Mouse (Mus musculus): ENCODE data around the gene Capza1. TPM values are rescaled to one million over a fixed set of nuclear protein-coding genes. Genes with fewer than 3 reads are reported as not detected.

Gene Capza1
- polyA plus RNA-seq, 1 experiment from 2014 or later: 201 TPM

DNA sequence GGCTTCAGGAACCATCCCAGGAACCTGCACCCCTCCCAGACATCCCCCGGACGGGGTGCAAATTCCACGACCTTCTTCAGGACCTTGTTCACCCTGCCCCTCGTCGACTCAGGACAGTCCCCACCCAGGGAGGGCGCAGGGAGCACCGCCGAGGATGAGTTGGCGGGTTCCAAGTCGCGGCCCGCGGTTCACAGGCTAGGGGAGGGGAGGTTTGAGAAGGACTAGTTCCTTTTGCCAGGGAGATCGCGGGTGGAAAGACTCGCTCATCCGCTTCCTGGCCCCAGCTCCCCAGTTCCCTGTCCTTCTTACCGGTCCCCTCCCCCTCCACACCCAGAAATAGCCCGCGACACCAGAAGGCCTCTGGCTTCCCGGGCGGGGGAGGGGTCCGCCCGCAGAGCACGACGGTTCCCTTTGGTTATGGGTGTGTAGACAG, 82.8 kb downstream of the Capza1 start, which contains the start of gene Fam19a3:
Gene Fam19a3, minus strand, starts transcription at position 370 of the 433 bp plus-strand sequence.
- ATAC-seq (ENCODE audit: low FRiP score): 0 out of 2 replicates have a peak, but pooled peaks have one; percentile 14
- Histone ChIP-seq H3K9ac (peak within 1 kb of the TSS; percentile 61), H3K4me2 (replicated peaks) (peak within 1 kb of the TSS; percentile 82), H3K27me3 (peaks cover 98% of the 10 kb centered on the region), H3K4me3 (peak within 1 kb of the TSS; percentile 40), H3K4me1 (peaks cover 24% of the 10 kb centered on the region), H3K36me3 (no peaks in the 10 kb centered on the region), H3K9me3 (replicated peaks) (no peaks in the 10 kb centered on the region), H3K27ac (no peak within 1 kb of the TSS)
- WGBS: under 1% methylated on average over 26 of the region's 26 CpGs

DNA sequence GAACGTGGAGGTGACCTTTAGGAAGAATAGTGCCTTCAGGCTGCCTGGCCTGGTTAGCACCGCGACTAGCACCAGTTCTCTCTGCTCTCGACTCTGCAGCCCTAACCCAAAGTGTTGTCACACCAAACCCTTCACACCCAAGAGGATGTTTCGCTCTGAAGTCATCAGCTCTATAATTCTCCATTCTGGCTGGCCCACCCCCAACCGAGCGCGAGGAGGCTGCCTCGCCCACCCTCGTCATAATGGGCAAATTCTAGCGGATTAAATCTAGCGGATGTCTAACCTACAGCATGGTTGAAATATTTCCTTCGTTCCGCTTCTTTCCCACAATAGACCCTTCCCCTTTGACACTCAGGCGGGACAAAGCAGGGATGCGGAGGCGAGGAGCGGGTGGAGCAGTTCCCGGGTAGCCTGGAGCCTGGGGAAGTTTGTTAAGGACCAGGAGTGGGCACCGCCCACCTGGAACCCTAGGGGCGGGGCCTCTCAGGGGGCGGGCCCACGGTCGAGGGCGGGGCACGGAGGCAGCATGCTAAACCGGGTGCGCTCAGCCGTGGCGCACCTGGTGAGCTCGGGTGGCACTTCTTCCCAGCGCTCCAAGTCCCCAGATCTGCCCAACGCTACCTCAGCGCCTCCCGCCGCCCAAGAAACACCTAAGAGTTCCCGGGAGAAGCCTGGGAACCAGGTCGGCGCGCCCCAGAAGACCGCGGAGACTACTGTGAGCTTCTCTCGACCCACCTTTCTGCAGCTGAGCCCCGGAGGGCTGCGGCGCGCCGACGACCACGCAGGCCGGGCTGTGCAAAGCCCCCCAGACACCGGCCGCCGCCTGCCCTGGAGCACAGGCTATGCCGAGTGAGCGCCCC, 83.5 kb downstream of the Capza1 start, which contains the start of gene Ppm1j:
Gene Ppm1j, plus strand, starts transcription at position 496 of the 860 bp plus-strand sequence.
- WGBS: under 1% methylated on average over 56 of the region's 56 CpGs
- peaks cover 24% of the 10 kb centered on the region for H3K4me1 ChIP-seq
- H3K4me3 ChIP-seq: peak within 1 kb of the TSS; percentile 40
- no peaks in the 10 kb centered on the region for H3K9me3 ChIP-seq (replicated peaks)
- H3K4me2 ChIP-seq (replicated peaks): peak within 1 kb of the TSS; percentile 82
- ATAC-seq (ENCODE audit: low FRiP score): 0 out of 2 replicates have a peak, but pooled peaks have one; percentile 24
- no peak within 1 kb of the TSS for H3K27ac ChIP-seq
- H3K36me3 ChIP-seq: no peaks in the 10 kb centered on the region
- peaks cover 100% of the 10 kb centered on the region for H3K27me3 ChIP-seq
- H3K9ac ChIP-seq: peak within 1 kb of the TSS; percentile 61

DNA sequence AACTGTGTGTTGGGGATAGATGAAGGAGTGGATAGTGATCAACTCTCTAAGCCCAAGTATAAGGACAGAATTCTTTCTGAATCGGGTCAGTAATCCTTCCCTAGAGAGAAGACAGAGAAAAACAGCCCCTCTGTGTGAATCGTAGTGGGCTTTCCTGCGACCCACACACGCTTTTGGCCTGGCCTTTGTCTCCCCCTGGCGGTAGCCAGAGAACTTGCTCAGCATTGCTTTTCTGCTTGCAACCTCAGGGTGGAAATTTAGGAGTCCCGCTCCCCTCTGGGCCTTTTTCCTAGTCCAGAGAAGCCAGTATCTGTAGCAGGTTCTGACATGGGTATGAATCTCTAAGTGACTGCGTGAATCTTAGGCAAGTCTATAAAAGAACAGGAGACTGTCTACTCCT, 84.4 kb downstream of the Capza1 start:
- H3K36me3 ChIP-seq: no peaks in the 10 kb centered on the region
- no peak overlapping the region for H3K4me3 ChIP-seq
- no peaks in the 10 kb centered on the region for H3K9me3 ChIP-seq (replicated peaks)
- H3K9ac ChIP-seq: no peak overlapping the region
- no peak for ATAC-seq (ENCODE audit: low FRiP score)
- peaks cover 97% of the 10 kb centered on the region for H3K27me3 ChIP-seq
- H3K4me2 ChIP-seq (replicated peaks): no peak overlapping the region
- 3% methylated on average over 7 of the region's 7 CpGs for WGBS
- no peak overlapping the region for H3K27ac ChIP-seq
- H3K4me1 ChIP-seq: peaks cover 24% of the 10 kb centered on the region

DNA sequence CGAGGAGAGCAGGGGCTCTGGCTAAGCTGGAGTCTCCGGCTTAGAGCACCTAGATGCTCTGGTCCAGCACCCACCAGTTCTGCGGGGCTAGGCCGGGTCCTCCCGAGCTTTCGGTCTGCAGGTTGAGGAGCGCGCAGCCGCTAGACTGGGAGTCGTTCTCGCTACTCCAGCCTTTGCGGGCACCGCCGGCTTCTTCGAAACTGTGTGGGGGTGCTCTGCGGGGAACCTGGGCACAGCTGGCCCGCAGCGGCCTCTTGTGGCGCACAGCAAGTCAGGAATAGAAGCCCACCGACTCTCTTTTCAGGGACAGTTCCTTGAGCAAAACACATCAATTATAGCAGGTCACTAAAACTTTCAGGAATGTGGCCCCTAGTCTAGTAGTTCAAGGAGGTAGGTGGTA, 87.0 kb downstream of the Capza1 start:
- peaks cover 24% of the 10 kb centered on the region for H3K4me1 ChIP-seq
- under 1% methylated on average over 20 of the region's 20 CpGs for WGBS
- H3K27me3 ChIP-seq: peaks cover 81% of the 10 kb centered on the region
- H3K36me3 ChIP-seq: no peaks in the 10 kb centered on the region
- H3K9ac ChIP-seq: no peak overlapping the region; the same call in 1 of the 2 replicates
- peak overlapping the region; percentile 55 for H3K4me2 ChIP-seq (replicated peaks)
- H3K4me3 ChIP-seq: peak overlapping the region; percentile 34
- 0 out of 2 replicates have a peak, but pooled peaks have one; percentile 37 for ATAC-seq (ENCODE audit: low FRiP score)
- H3K27ac ChIP-seq: no peak overlapping the region
- no peaks in the 10 kb centered on the region for H3K9me3 ChIP-seq (replicated peaks)

DNA sequence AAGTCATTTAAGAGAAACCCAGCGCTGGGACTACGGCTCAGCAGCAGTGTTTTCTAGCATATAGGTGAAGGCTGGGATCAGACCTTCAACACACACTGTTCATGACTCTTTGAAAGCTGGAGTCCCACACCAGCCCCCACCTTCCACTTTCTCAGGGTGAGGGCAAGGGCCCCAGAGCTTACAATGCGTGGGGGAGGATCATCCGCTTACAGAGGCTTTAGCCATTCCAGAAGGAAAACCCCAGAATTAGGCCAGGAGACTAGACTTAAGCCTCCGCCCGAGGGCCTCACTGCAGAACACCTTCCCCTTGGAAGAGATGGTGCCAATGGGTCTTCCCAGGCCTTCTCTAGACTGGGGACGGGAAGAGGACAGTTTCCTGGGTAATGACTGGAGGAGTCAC, 91.0 kb downstream of the Capza1 start:
- Histone ChIP-seq H3K4me2 (replicated peaks) (no peak overlapping the region), H3K27ac (no peak overlapping the region), H3K4me3 (no peak overlapping the region), H3K9me3 (replicated peaks) (no peaks in the 10 kb centered on the region), H3K27me3 (peaks cover 57% of the 10 kb centered on the region), H3K9ac (no peak overlapping the region), H3K36me3 (no peaks in the 10 kb centered on the region), H3K4me1 (peaks cover 7% of the 10 kb centered on the region; the same call in 1 of the 2 replicates)
- WGBS: 79% methylated on average over 7 of the region's 7 CpGs
- no peak for ATAC-seq (ENCODE audit: low FRiP score)

Other genes starting within 250 kb of the Capza1 start
- 21.4 and 22.0 TPM in 2 replicates for gene Slc16a1, start 225.8 kb downstream of the Capza1 start, polyA plus RNA-seq (2016; fragmentation: Nextera tagmentation; extraction: Ambion mirVana)
- 1.4 and 2.0 TPM in 2 replicates for gene Ppm1j, start 83.4 kb downstream of the Capza1 start, polyA plus RNA-seq (2016; fragmentation: Nextera tagmentation; extraction: Ambion mirVana)
- 0.06 TPM in 1 of 2 replicates, not detected in the other for gene Fam19a3, start 82.7 kb downstream of the Capza1 start, polyA plus RNA-seq (2016; fragmentation: Nextera tagmentation; extraction: Ambion mirVana)
- 112 and 121 TPM in 2 replicates for gene Rhoc, start 76.1 kb downstream of the Capza1 start, polyA plus RNA-seq (2016; fragmentation: Nextera tagmentation; extraction: Ambion mirVana)
- gene Mov10, start 45.9 kb downstream of the Capza1 start, polyA plus RNA-seq (2016; fragmentation: Nextera tagmentation; extraction: Ambion mirVana): 27.1 and 38.0 TPM in 2 replicates
- gene St7l, start 500 bp downstream of the Capza1 start, polyA plus RNA-seq (2016; fragmentation: Nextera tagmentation; extraction: Ambion mirVana): 38.3 and 42.5 TPM in 2 replicates
- gene Wnt2b, start 97.4 kb upstream of the Capza1 start, polyA plus RNA-seq (2016; fragmentation: Nextera tagmentation; extraction: Ambion mirVana): 1.1 and 1.9 TPM in 2 replicates
- gene Cttnbp2nl, start 188.6 kb upstream of the Capza1 start, polyA plus RNA-seq (2016; fragmentation: Nextera tagmentation; extraction: Ambion mirVana): 60.3 and 66.8 TPM in 2 replicates
- gene 4930564D02Rik, start 202.3 kb upstream of the Capza1 start, polyA plus RNA-seq (2016; fragmentation: Nextera tagmentation; extraction: Ambion mirVana): not detected in 2 replicates